Mouse (Mus musculus): ENCODE results near the gene Ngp.

GRCm38 (mm10) chr9:110413785-110414184, 5.8 kb upstream of the Ngp start:
- no peak for TF ChIP-seq POLR2A (IDR thresholded peaks at IDR 0.05; ENCODE audit: extremely low read depth, insufficient read depth, low read length)
- peak; percentile 46 for TF ChIP-seq CTCF (IDR thresholded peaks at IDR 0.05; ENCODE audit: extremely low read depth, insufficient read depth, low read length)

Data from cortical plate, adult 2 months (tissue).